Mouse (Mus musculus) spleen, postnatal 10 days (tissue): ENCODE measurements around the gene Rabgef1.

Experiments used
- DNase-seq, 2 experiments: peaks; one replicate each; pipeline ENCODE4 v3.0.0; 2021 to 2022; ENCODE audit warnings: low spot score in 2 of 2

The Rabgef1 gene

DNA sequence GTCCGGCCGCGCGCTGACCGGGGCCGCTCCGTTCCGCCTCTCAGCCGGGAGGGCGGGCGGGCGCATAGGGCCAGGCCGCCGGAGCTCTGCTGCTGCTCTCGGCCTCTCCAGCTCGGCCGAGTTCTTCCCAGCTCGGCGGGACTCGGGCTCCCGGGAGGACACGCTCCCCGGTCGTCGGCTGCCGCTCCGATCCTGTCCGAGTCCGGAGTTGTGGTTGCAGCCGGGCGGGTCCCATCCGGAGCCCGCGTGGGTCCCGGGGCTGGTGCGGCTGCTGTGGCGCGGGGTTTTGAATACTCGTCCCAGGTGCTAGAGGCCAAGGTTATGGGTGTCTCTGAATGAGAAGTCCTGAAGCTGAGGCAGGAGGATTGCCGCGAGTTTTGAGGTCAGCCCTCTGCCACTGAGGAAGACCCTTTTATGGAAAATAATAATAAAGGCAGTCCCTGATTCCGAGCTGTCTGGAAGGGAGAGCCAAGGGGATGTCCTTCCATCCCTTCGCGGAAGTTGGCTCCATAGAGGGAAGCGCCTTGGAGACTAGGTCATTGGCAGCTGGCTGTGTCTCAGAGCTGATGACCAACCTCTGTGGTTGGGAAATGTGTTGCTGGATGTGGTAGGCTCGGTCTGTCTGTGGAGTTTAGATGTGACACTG is 481 bp downstream of the Rabgef1 start:
- DNase-seq, result peak; percentile 71 to 72

DNA sequence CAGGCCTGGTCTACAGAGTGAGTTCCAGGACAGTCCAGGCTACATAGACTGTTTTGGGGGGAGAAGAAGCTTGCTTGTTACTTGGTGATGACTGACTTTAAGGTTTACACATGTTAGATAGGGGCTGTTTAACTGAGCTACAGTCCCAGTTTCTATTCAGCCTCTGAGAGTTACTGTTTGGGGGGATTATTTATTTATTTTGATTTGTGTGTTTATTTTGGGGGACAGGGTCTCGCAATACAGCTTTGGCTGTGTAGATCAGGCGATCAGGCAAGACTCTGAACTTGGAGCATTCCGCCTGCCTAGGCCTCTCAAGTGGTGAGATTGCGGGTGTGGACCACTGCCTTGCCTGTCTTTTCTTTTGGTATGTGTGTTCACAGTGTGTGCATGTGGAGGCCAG is 1.4 kb downstream of the Rabgef1 start:
- no peak for DNase-seq

DNA sequence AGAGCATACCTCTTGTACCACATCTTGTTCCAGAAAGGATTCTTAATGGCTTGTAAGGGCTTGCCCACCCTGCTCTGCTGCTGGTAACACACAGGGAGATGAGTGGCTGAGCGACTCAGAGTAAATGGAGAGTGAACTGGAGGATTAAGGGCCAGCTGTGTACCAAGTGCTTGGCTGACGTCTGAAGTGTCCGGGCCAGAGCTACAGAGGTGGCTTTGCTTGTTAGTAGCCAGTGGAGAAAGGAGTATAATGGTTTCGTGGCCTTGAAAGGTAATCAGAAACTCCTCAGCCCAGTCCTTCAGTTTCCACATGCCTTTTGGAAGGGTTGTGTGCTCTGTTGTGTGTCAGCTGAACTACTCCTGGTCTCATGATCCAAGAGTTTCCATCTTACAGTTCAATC is 6.3 kb downstream of the Rabgef1 start:
- DNase-seq, result no peak

DNA sequence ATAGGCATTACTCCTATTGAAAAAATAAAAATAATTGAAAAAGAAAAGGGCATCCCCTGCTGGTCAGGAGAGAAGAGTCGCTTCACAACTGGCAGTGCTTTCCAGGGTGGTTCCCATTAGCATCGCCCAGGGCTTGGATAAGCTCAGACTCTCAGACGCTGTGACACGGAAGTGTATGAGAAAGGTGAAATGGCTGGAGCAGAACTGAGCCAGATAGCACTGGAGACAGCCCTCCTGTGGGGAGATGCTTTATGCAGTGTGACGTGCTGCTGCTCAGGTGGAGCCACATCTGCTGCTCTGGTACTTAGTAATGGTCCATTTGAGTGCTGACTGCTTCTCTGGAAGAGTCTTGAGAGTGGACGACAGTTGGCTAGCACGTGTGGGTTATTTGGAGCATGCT is 8.8 kb downstream of the Rabgef1 start:
- no peak for DNase-seq

DNA sequence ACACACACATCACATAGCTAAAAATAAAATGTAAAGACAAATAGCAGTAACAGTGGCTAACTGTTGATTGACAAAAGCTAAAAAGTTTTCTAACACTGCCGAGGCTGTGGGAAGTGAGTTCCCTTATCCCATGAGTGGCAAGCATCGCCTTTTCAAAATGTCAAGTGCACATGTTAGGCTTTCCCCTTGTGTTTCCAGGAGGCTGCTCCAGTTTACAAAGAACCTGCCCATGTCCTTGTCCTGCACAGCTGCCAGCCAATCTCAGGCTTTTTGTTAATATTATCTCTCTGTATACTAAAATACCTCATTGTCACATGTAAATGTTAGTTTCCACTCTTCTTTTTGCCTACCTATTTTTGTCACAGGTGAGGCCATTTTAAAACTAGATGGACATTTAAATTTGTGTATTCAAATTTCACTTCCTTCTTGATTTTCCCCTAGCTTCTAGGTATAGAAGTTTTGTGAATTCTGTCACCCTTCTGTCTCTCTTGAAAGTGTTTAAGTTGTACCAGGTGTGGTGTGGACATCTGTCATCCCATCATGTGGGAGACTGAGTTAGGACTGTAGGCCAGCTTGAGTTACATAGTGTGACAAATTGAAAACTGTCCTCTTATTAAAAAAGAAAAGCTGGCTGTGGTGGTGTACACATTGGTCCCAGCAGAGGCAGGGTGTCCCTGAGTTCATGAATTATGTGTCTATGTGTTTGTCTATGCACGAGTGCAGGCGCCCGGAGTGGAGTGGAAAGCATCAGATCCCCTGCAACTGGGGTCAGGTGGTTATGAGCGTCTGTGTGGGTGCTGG is 10.3 kb downstream of the Rabgef1 start:
- DNase-seq, result no peak

DNA sequence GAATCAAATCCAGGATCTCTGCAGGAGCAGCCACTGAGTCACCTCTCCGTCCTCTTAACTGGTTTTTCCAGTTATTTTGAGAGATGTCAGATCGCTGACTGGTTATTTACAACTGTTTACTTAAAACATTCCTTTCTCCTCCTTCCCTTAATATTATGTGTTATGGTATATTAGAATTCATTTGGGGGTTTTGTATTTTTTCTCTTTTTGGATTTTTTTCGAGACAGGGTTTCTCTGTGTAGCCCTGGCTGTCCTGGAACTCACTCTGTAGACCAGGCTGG is 10.9 kb downstream of the Rabgef1 start:
- DNase-seq, result no peak

DNA sequence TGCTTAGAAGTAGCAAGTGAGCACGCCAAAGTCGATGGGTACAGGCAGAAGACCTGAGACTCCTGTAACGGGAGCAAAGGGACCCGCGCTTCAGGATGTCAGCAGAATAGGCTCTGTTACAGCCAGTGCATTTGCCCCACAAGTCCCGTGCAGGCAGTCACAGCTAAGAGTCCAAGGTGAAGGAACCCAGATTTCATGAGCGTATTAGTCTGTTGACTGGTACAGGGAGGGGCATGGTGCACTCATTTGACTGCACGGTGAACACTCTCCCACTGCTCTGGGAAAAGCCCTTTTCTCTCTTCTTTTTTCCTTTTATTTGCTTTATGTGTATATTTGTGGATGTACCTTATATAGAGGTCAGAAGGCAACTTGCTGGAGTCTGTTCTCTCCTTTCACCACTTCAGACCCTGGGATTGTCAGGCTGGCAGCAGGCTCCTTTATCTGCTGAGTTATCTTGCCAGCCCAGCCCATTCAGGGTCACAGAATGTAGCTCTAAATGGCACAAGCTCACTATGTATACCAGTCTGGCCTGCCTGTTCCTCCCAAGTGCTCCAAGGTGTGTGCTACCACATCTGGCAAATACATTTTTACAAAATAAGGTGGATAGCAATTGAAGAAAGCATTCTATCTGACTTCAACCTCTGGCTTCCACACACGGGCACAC is 12.7 kb downstream of the Rabgef1 start:
- no peak for DNase-seq

DNA sequence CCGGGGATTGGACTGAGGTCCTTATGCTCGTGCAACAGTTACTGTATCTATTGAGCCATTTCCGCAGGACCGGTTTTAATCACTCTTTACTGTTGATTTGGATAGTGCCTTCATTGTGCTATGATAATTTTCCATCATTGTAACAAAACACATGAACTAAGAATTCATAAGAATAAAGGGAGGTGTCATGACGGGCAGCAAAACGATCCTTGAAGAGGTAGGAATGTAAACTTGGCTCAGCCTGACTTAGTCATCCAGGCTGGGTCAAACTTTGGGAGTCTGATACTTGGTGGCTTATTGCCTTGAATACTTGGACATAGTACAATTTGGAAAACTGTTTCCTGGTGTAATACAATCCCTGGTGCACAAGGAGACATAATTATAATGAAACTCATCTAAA is 13.7 kb downstream of the Rabgef1 start:
- DNase-seq, result no peak

DNA sequence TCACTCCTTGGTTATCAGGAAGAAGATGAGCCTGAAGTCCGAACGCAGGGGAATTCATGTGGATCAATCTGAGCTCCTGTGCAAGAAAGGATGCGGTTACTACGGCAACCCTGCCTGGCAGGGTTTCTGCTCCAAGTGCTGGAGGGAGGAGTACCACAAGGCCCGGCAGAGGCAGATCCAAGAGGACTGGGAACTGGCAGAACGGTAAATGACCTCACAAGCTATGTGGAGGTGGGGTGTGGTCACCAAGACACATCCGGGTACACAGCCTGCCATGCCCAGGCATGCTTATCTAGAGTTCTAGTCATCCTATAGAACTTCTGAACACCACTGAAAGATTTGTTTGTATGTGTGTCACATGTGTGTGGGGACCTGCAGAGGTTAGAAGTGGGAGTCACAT is 15.8 kb downstream of the Rabgef1 start:
- DNase-seq, result no peak

DNA sequence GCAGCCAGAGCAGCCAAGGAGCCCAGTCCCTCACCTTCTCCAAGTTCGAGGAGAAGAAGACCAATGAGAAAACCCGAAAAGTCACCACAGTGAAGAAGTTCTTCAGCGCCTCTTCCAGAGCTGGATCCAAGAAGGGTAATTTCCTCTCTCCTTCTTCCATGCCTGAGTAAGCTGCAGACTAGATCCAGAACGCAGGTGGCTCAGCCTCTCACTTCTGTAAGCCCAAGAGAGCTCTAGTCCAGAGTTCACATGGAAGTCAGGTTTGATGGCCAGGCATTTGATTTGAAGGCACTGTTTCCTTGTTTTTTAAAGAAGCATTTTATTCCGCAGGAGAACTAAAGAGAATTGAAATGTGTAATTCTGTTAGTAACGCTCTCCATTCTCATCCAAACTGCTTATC is 19.3 kb downstream of the Rabgef1 start:
- no peak for DNase-seq

DNA sequence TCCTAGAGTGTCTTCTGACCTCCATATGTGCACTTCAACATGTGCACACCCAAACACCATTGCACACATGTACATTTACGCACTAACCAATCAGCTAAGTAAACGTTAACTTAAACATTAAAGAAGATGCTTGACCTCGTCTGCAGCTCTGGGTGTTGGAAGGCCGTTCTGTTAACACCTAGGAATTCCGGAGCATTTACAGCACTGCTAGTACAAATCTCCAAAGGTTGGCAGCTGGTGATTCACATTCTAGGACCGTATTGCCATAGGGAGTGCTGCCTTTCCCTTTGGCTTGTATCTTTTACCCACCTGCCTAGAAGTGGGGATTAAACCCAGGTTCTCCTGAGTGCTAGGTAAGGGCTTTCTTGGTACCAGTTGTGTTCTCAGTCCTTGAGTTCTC is 20.3 kb downstream of the Rabgef1 start:
- DNase-seq, result no peak

DNA sequence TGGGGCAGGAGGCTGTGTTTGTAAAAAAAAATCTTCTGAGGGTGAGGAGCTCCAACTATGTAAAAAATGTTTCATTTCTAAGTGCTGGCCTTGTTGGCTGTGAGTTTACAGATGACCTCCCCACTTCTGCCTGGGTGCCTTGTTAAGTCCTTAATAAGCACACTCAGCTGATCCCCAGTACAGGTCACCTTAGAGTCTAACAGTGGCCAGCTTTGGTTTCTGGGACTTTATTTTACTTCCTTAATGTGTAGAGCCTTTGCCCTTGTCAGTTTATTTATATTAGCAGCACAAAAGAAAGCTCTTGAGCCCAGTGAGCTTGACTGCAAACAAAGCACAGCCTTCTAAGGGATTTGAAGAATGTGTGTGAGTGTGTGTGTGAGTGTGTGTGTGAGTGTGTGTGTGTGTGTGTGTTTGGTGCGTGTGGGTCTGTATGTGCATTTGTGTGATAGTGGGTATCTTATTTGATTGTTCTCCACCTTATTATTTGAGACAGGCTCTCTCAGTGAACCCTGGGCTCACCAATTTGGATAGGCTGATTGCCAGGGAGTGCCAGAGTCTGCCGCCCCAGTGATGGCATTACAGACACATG is 20.9 kb downstream of the Rabgef1 start:
- DNase-seq, result no peak

DNA sequence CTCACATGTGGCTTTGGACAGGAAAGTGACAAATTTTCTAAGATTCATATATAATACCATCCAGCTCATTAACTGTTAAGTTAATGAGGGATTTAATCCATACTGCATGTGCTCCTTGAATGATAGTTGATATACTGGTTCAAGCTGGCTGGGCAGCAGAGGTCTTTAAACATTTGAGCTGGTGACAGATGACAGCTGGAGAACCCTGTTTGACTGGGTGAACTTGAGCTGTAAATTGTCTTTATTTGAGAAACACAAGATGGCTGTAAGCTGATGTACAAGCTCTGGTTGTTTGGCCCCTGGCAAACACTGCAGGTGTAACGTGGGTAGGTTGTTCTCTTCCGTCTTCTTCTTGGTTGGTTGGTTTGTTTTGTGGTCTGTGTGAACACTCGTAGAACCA is 22.2 kb downstream of the Rabgef1 start:
- no peak for DNase-seq

DNA sequence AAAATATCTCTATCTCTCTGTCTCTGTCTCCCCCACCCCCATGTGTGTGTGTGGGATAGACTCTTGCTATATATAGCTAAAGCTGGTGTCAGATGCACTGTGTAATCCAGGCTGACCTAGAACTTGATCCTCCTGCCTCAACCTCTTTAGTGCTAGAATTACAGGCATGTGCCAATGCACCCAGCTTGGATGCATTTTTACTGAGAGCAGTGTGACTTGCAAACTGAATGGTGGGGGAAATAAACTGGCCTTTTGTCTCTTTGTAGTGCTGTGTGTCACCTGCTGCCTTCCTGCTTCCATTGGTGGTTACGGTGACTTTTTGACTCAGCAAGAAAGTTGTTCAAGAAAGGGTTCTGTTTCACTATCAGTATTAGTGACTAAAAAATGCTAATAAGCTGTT is 24.7 kb downstream of the Rabgef1 start:
- no peak for DNase-seq

DNA sequence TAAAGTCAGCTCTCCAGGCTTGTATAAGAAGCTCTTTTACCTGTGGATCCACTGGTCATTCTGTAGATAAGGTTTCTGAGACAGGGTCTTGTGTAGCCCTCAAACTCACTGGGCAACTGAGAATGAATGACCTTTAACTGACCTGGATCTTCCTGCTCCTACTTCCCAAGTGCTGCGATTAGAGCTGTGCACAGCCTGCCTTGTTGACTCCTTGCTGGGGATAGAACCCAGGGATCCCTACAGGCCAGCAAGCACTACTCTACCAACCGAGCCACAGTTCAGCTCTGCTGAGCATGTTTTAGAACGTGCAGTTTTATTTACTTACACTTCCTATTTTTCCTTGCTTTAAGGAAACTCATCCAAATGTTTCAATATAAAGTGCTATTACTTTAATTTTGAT is 25.9 kb downstream of the Rabgef1 start:
- no peak for DNase-seq

DNA sequence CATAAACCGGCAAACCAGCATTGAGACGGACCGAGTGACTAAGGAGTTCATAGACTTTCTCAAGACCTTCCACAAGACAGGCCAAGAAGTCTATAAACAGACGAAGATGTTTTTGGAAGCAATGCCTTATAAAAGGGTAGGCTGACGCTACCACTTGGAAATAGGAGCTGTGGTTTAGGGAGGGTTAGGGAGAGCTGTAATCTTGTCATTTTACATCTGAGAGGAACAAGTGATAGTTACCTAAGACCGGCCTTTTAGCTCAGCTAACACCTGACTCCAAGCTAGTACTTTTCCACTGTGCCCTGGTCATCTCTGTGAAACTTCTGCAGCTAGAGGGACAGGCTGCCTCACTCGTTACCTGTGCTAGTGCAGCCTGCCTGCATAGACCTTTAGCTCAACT is 26.4 kb downstream of the Rabgef1 start:
- no peak for DNase-seq

DNA sequence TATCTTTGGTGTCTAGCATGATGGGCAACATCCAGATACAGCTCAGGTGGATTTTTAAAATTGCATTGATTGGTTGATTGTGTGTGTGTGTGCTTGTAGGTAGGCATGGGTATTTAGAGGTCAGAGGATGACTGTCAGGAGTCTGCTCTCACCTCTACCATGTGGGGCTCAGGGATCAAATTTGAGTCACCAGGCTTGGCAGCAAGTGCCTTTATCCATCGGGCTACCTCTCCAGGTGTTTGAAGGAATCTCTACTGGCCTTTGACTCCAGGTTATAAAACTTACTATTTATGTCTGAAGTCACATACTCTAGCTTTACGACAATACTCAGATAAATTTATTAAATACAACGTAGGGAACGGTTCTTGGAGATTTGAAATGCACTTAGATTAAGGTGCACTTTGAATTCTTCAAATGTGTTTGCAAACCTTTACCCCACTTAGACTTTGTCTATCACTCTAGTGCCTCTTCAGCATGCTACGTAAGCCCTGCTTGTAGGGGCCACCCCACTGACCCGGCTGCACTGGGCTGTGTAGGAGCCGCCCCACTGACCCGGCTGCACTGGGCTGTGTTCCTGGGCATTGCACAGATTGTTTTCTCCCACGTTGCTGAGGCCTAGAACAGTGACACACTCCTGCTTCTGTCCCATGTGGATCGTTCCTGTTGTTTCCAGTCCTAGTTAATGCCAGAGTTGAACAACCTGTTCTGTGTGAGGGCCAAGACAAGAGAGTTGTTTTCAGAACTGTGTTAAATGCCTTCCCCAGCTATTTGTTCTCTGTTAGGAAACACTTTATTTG is 28.8 kb downstream of the Rabgef1 start:
- DNase-seq, result no peak

DNA sequence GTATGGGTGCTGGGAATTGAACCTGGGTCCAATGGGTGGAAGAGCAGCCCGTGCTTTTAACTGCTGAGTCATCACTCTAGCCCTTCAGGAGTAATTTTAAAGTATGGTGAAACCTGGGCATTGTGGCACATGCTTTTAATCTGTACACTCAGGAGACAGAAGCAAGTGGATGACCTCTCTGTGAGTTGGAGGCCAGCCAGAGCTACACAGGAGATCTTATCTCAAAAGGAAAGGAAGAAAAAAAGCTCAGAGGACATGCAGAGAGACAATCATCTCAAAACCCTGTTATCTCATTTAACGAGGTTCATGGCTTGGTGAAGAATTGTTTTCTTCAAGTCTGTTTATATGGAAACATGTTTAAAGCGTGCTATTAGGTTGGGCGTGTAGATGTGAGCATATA is 32.4 kb downstream of the Rabgef1 start:
- no peak for DNase-seq

DNA sequence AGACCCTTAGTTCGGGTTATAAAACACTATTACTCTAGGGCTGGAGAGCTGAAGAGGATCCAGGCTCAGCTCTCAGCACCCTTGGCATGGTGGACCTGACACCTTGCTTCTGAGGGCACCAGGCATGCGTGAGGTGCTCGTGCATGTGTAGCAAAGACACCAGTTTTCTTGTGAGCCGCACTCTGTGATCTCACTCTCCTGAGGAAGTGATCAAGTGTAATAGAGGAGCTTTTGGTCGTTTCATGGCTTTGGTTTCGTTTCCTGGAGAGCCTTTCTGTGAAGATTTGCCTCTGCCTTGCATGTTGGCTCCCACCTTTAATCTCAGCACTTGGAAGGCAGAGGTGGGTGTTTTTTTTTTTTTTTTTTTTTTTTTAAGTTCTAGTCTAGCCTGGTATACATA is 33.0 kb downstream of the Rabgef1 start:
- no peak for DNase-seq

DNA sequence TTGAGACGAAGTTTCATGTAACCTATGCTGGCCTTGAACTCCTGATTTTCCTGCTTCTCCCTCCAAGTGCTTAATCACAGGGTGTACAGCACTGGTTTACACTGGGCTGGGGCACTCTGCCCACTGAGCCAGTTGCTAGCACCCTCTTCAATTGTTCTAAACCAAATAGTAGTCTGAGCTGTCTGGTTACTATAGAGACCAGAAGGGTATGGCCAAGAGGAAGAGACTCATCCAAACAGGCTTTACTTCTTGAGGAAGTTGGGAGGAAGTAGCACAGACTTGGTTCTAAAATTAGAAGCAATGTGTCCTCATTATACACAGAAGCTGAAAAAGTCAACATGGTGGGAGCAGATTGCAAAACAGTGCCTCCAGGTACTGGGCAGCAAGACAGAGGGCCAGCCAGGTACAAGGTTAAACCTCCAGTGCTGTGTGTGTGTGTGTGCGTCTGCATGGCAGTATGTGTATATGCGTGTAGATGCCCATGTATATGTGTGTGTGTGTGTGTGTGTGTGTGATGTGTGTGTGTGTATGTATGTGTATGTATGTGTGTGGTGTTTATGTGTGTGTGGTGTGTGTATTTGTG is 33.9 kb downstream of the Rabgef1 start:
- DNase-seq, result no peak

DNA sequence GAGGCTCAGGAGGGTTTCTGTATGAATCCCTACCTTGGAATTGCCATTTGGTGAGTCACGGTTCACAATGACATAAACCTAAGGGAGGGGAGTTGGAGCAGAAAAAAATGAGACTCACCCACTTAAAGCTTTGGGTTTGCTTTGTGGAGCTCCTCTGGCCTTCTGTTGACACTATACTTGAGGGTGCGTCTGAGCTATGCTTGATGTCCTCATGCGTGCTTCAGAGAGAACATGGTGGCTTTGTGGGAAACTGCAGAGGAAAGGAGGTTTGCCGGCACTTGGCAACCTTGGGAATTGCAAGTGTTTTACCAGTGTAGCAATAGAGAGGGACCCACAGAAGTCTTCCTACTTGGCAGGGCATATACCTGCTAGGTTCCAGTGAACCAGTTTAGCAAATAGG is 35.7 kb downstream of the Rabgef1 start:
- DNase-seq, result no peak

DNA sequence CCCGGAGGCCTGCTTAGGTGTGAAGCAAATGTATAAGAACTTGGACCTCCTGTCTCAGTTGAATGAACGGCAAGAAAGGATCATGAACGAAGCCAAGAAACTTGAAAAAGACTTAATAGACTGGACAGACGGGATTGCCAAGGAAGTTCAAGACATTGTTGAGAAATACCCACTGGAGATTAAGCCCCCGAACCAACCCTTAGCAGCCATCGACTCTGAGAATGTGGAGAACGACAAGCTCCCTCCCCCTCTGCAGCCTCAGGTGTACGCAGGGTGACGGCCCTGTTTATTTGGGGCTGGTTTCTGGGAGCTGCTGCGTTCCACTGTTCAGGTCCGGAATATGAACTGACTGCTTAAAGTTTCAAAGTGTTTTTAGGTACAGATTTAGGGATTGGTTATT is 41.4 kb downstream of the Rabgef1 start:
- DNase-seq, result no peak
